18 mouse cellular contexts compared by ENCODE assay signal in genomic region chr11:35841738-35842325, GRCm38 (mm10). TPM values are rescaled to one million over a fixed set of nuclear protein-coding genes. Genes with fewer than 3 reads are reported as not detected.
DNase-seq lines count a peak whose midpoint lies in the region; ATAC-seq and TF ChIP-seq lines count a peak whose summit lies in the region.
"Had no signal": no experiment of that assay in that cellular context is flagged by ENCODE, and none has a peak within 500 bp of the region (broad histone marks: within the 10 kb centered on the region; RNA-seq: fewer than 3 reads in every experiment).

No protein-coding gene starts in this region.

- H3K4me2 ChIP-seq in hindbrain, embryonic 13.5 days, result no peak overlapping the region
- H3K4me2 ChIP-seq: kidney, embryonic 15.5 days; lung, embryonic 14.5 days; neural tube, embryonic 13.5 days; stomach, embryonic 15.5 days had no signal

- no peak overlapping the region for H3K9ac ChIP-seq in hindbrain, embryonic 13.5 days
- H3K9ac ChIP-seq: kidney, embryonic 15.5 days; lung, embryonic 14.5 days; neural tube, embryonic 13.5 days; stomach, embryonic 15.5 days had no signal

- TF ChIP-seq CTCF in spleen, adult 2 months (IDR thresholded peaks at IDR 0.05; ENCODE audit: extremely low read depth, insufficient read depth, insufficient read length, insufficient replicate concordance), result no peak
- no peak for TF ChIP-seq CTCF in E14TG2a.4 (conservative IDR thresholded peaks at IDR 0.05; ENCODE audit: low read length)

- H3K36me3 ChIP-seq in spleen, adult 2 months (ENCODE audit: control insufficient read depth, insufficient read depth, low read length), result no peaks in the 10 kb centered on the region
- peaks cover 43% of the 10 kb centered on the region for H3K36me3 ChIP-seq in E14TG2a.4 (ENCODE audit: insufficient read depth, low read length)
- H3K36me3 ChIP-seq in heart, embryonic 10.5 days, result peaks cover 18% of the 10 kb centered on the region; the same call in 1 of the 2 replicates
- peaks cover 16% of the 10 kb centered on the region for H3K36me3 ChIP-seq in hindbrain, embryonic 13.5 days
- H3K36me3 ChIP-seq: stomach, embryonic 15.5 days had no signal

- H3K27me3 ChIP-seq in spleen, adult 2 months (ENCODE audit: control insufficient read depth, insufficient read depth, low read length), result no peaks in the 10 kb centered on the region
- no peaks in the 10 kb centered on the region for H3K27me3 ChIP-seq in E14TG2a.4 (ENCODE audit: insufficient read depth, low read length)
- no peaks in the 10 kb centered on the region for H3K27me3 ChIP-seq in heart, embryonic 10.5 days (ENCODE audit: insufficient read depth, poor library complexity, severe bottlenecking)
- H3K27me3 ChIP-seq in hindbrain, embryonic 13.5 days, result no peaks in the 10 kb centered on the region
- H3K27me3 ChIP-seq: kidney, embryonic 15.5 days; neural tube, embryonic 13.5 days; stomach, embryonic 15.5 days had no signal

- peak overlapping the region; percentile 29; the same call in 1 of the 2 replicates for H3K27ac ChIP-seq in spleen, adult 2 months (ENCODE audit: insufficient read depth, low read length)
- H3K27ac ChIP-seq in heart, embryonic 10.5 days, result no peak overlapping the region
- no peak overlapping the region for H3K27ac ChIP-seq in hindbrain, embryonic 13.5 days
- H3K27ac ChIP-seq: hindbrain, postnatal 0 days; kidney, embryonic 15.5 days; neural tube, embryonic 13.5 days; stomach, embryonic 15.5 days had no signal

- H3K9me3 ChIP-seq in E14TG2a.4 (ENCODE audit: low read length), result no peaks in the 10 kb centered on the region
- no peaks in the 10 kb centered on the region for H3K9me3 ChIP-seq in heart, embryonic 10.5 days
- H3K9me3 ChIP-seq in hindbrain, embryonic 13.5 days, result no peaks in the 10 kb centered on the region
- H3K9me3 ChIP-seq: kidney, embryonic 15.5 days; neural tube, embryonic 13.5 days; stomach, embryonic 15.5 days had no signal

- peaks cover 4% of the 10 kb centered on the region; the same call in 1 of the 2 replicates for H3K4me1 ChIP-seq in spleen, adult 2 months (ENCODE audit: control insufficient read depth, insufficient read depth, insufficient read length)
- H3K4me1 ChIP-seq in E14TG2a.4 (replicated peaks; ENCODE audit: low read depth, low read length), result peaks cover 69% of the 10 kb centered on the region
- peaks cover 12% of the 10 kb centered on the region; the same call in 1 of the 2 replicates for H3K4me1 ChIP-seq in heart, embryonic 10.5 days
- H3K4me1 ChIP-seq in hindbrain, embryonic 13.5 days (replicated peaks), result peaks cover 15% of the 10 kb centered on the region
- H3K4me1 ChIP-seq: stomach, embryonic 15.5 days had no signal

- DNase-seq in spleen, adult 2 months (ENCODE audit: low read depth in 1 of 2, low spot score in 2 of 2), result peak; percentile 41 to 45
- no peak for DNase-seq in spleen, postnatal 4 days (ENCODE audit: low spot score in 2 of 2)
- DNase-seq in ZHBTc4 (ENCODE audit: low read depth, low spot score), result peak; percentile 39
- peak; percentile 56 for DNase-seq in naive thymus-derived CD4-positive, alpha-beta T cell, adult 2 months (ENCODE audit: low read depth)
- no peak for DNase-seq in heart, embryonic 10.5 days (ENCODE audit: low spot score)
- no peak for DNase-seq in embryo, embryonic 9.5 days (ENCODE audit: extremely low spot score)
- DNase-seq: adrenal gland, postnatal 14 days; cerebellum, postnatal 14 days; heart, postnatal 10 days; layer of hippocampus, adult 9-11 months had no signal

- no peak for TF ChIP-seq POLR2A in spleen, adult 2 months (IDR thresholded peaks at IDR 0.05; ENCODE audit: low read depth, low read length)

- H3K4me3 ChIP-seq in spleen, adult 2 months (ENCODE audit: extremely low read depth, insufficient read depth, insufficient read length), result no peak overlapping the region
- H3K4me3 ChIP-seq in E14TG2a.4 (replicated peaks; ENCODE audit: low read length), result peak overlapping the region; percentile 79
- H3K4me3 ChIP-seq in heart, embryonic 10.5 days, result no peak overlapping the region
- no peak overlapping the region for H3K4me3 ChIP-seq in hindbrain, embryonic 13.5 days
- H3K4me3 ChIP-seq: kidney, embryonic 15.5 days; neural tube, embryonic 13.5 days; stomach, embryonic 15.5 days had no signal

- WGBS in spleen, adult 2 months, result 44% methylated on average over 21 of the region's 21 CpGs
- WGBS in heart, embryonic 10.5 days, result 82% methylated on average over 21 of the region's 21 CpGs
- 80% methylated on average over 21 of the region's 21 CpGs for WGBS in hindbrain, embryonic 13.5 days

- ATAC-seq in hindbrain, embryonic 13.5 days (ENCODE audit: low FRiP score), result no peak
- ATAC-seq: hindbrain, postnatal 0 days had no signal

RNA-seq across cellular contexts. Expression of gene Rars, which starts 7.5 kb away (rescaled TPM):
- 6.0 and 6.8 TPM in 2 replicates for polyA plus RNA-seq in spleen, adult 2 months (2012; rRNA removed)
- 92.6 and 106 TPM in 2 replicates for polyA plus RNA-seq in heart, embryonic 10.5 days (2016; fragmentation: Nextera tagmentation; extraction: Ambion mirVana)
- polyA plus RNA-seq in hindbrain, embryonic 13.5 days (2015; fragmentation: Nextera tagmentation; extraction: Ambion mirVana), result 72.0 and 73.4 TPM in 2 replicates

RNA-seq across cellular contexts. Expression of gene Fbll1, which starts 43.1 kb away (rescaled TPM):
- polyA plus RNA-seq in spleen, adult 2 months (2012; rRNA removed), result not detected in 2 replicates
- not detected in 2 replicates for polyA plus RNA-seq in heart, embryonic 10.5 days (2016; fragmentation: Nextera tagmentation; extraction: Ambion mirVana)
- polyA plus RNA-seq in hindbrain, embryonic 13.5 days (2015; fragmentation: Nextera tagmentation; extraction: Ambion mirVana), result 15.1 and 19.0 TPM in 2 replicates
- polyA plus RNA-seq: gonadal fat pad, adult 2 months; lung, embryonic 14.5 days had no signal

Comparison
In these comparisons a context has a peak if more than half of its experiments do, and no peak if none do; other contexts are left out.
1. DNase-seq: peak in spleen, adult 2 months (2 of 2), ZHBTc4 (single experiment) and naive thymus-derived CD4-positive, alpha-beta T cell, adult 2 months (single experiment); none in spleen, postnatal 4 days (0 of 2), heart, embryonic 10.5 days (single experiment) and embryo, embryonic 9.5 days (single experiment).
2. RNA of gene Fbll1, which starts 43.1 kb away (polyA plus RNA-seq): 15.1 to 19.0 TPM in hindbrain, embryonic 13.5 days; not detected in heart, embryonic 10.5 days and not detected in spleen, adult 2 months; every median in the first group is over 10 times any median in the second.